Mouse (Mus musculus) kidney, embryonic 14.5 days (tissue): ENCODE data around the gene Neurog3. TPM values are rescaled to one million over a fixed set of nuclear protein-coding genes. Genes with fewer than 3 reads are reported as not detected.

Source experiments
- ATAC-seq: fragments of 200-750 bp; cut with Nextera tagmentation; 2 replicates; pipeline ENCODE4 v1.8.0; 2017; ENCODE audit warnings: moderate number of reproducible peaks, mild to moderate bottlenecking, moderate TSS enrichment, moderate library complexity; ENCODE audit not compliant: low FRiP score, low TSS enrichment
- H3K27ac ChIP-seq: fragments of 300-500 bp; sonication (generic); 2 replicates; pipeline ENCODE4 v1.5.1; 2014; ENCODE audit warnings: low read depth, mild to moderate bottlenecking, low read length, moderate library complexity, mixed read lengths
- H3K27me3 ChIP-seq: fragments of 300-500 bp; sonication (generic); 2 replicates; pipeline ENCODE4 v1.6.1; 2014; ENCODE audit warnings: mild to moderate bottlenecking, low read length; ENCODE audit not compliant: control insufficient read depth, insufficient read depth
- H3K36me3 ChIP-seq: fragments of 300-500 bp; sonication (generic); 2 replicates; pipeline ENCODE4 v1.6.1; 2014; ENCODE audit warnings: low read length, mixed read lengths; ENCODE audit not compliant: control insufficient read depth, insufficient read depth
- H3K4me1 ChIP-seq: fragments of 300-500 bp; sonication (generic); 2 replicates; pipeline ENCODE4 v1.6.1; 2014; ENCODE audit warnings: low read length, mixed read lengths; ENCODE audit not compliant: control insufficient read depth, insufficient read depth
- H3K4me2 ChIP-seq: fragments of 300-500 bp; sonication (generic); replicated peaks from 2 replicates; pipeline ENCODE4 v1.6.1; 2014; ENCODE audit warnings: low read depth, mild to moderate bottlenecking, low read length
- H3K4me3 ChIP-seq: fragments of 300-500 bp; sonication (generic); 2 replicates; pipeline ENCODE4 v1.5.1; 2014; ENCODE audit warnings: mild to moderate bottlenecking, low read length
- H3K9ac ChIP-seq: fragments of 300-500 bp; sonication (generic); 2 replicates; pipeline ENCODE4 v1.6.1; 2014; ENCODE audit warnings: low read depth, mild to moderate bottlenecking, low read length, moderate library complexity
- H3K9me3 ChIP-seq: fragments of 300-500 bp; sonication (generic); 2 replicates; pipeline ENCODE4 v1.6.1; 2016; ENCODE audit warnings: low read length; ENCODE audit not compliant: control insufficient read depth
- WGBS: fragments of 180-500 bp; shearing (Covaris S2); extraction: QIAGEN DNeasy Blood & Tissue Kit; methylation state at CpG from one replicate; pipeline ENCODE4 v1.1.7; 2014; 5-methylcytosine and 5-hydroxymethylcytosine counted together
- polyA plus RNA-seq: library from polyadenylated mRNA; unstranded; fragments of >200 nt; fragmentation: Nextera tagmentation; extraction: Ambion mirVana; gene quantifications from 2 replicates; pipeline ENCODE4 v1.2.1, GENCODE M21; 2014

Gene Neurog3
- polyA plus RNA-seq, 1 experiment from 2014 or later = not detected

DNA sequence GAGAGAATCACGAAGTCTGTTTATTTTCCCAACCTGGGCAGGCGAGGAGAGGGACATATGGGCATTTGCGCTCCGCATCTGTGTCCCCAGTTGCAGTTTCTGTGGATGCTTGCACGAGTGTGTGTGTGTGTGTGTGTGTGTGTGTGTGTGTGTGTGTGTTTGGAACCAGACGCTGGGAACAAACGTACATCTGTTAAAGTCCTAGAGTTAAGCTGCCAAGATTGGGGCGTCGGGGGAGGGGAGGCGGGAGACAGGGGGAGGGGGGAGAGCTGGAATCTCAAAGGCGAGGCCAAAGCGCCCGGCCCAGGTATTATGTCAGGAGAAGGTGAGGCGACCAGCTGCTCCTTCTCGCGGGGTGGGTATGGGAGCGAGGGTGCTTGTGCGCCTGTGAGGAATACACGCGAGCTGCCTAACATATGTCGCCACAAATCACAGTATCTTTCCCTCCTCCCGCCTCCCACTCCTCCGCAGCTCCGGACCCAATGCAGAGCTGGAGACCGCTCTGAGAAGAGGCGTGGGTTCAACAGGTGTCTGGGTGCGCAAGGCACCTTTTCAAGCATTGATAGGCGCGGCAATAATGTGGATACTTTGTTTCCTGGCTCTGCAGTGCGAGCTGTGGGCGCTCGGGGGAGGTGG lies 4.5 kb upstream of the Neurog3 start:
- Histone ChIP-seq H3K9ac (no peak overlapping the region), H3K4me3 (no peak overlapping the region), H3K9me3 (no peaks in the 10 kb centered on the region), H3K36me3 (no peaks in the 10 kb centered on the region), H3K27ac (no peak overlapping the region), H3K4me1 (0 out of 2 replicates have a peak, but pooled peaks cover 4% of the 10 kb centered on the region), H3K4me2 (no peak overlapping the region), H3K27me3 (peaks cover 71% of the 10 kb centered on the region)
- 1% methylated on average over 31 of the region's 32 CpGs for WGBS
- no peak for ATAC-seq

DNA sequence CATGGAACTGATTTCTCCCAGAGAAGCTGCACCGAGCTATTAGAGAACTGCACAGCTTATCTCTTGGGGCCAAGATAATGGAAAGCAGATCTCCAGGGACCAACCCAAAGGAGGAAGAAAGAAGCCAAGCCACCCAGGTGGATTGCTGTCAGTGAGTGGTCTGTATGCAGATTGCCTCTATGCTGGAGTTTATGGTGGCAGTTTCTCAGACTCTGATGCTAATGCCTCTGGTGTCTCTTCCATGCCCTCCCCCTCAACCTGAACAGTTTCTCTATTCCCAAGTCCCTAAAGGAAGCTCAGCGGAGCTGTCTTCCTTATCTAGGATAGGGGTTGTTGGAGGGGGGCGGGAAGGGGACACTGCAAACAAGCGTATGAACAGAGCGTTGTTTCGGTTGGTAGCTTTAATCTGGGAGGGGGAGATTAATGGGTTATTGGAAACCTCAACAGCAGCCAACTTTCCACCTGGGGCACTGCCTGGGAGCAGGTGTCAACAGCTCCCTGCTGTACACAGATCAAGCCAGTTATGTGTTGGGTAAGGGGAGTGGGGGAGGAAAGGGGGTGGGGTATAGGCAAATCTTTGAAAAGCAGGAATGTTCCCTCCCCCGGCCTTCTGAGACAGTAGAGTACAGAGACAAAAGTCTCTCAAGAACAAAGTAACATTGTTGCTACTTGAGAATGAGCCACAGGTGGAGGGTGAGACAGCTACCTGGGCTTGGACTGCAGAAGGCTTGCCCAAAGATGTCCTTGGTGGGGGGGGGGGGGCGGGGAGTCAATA lies 3.0 kb downstream of the Neurog3 start:
- no peaks in the 10 kb centered on the region for H3K9me3 ChIP-seq
- H3K4me2 ChIP-seq = no peak overlapping the region
- ATAC-seq = no peak
- H3K4me3 ChIP-seq = no peak overlapping the region
- H3K4me1 ChIP-seq = 0 out of 2 replicates have a peak, but pooled peaks cover 4% of the 10 kb centered on the region
- no peak overlapping the region for H3K9ac ChIP-seq
- WGBS = 4% methylated on average over 8 of the region's 8 CpGs
- peaks cover 70% of the 10 kb centered on the region for H3K27me3 ChIP-seq
- H3K36me3 ChIP-seq = no peaks in the 10 kb centered on the region
- no peak overlapping the region for H3K27ac ChIP-seq

DNA sequence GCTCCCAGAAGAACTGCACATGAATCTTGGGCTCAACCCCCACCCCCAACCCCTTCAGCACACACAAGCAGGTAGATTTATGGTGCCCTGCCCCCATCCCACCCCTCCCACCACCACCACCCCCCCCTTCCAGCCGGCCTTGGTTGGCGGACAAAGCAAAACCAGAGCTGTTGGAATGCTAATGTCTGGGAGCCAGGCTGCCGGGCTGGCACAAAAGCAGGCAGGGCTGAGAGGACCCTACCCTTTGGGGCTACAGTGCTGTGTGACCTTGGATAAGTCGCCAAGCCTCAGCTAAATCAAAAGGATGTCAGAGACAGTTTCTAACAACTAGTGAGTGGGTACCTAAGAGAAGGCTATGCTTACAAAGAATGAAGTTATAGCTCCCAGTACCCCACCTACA lies 4.3 kb downstream of the Neurog3 start:
- no peak overlapping the region for H3K9ac ChIP-seq
- H3K4me3 ChIP-seq = no peak overlapping the region
- WGBS = 5% methylated on average over 4 of the region's 4 CpGs
- H3K4me2 ChIP-seq = no peak overlapping the region
- peaks cover 58% of the 10 kb centered on the region for H3K27me3 ChIP-seq
- no peaks in the 10 kb centered on the region for H3K9me3 ChIP-seq
- H3K36me3 ChIP-seq = no peaks in the 10 kb centered on the region
- no peak overlapping the region for H3K27ac ChIP-seq
- H3K4me1 ChIP-seq = 0 out of 2 replicates have a peak, but pooled peaks cover 4% of the 10 kb centered on the region
- ATAC-seq = no peak

DNA sequence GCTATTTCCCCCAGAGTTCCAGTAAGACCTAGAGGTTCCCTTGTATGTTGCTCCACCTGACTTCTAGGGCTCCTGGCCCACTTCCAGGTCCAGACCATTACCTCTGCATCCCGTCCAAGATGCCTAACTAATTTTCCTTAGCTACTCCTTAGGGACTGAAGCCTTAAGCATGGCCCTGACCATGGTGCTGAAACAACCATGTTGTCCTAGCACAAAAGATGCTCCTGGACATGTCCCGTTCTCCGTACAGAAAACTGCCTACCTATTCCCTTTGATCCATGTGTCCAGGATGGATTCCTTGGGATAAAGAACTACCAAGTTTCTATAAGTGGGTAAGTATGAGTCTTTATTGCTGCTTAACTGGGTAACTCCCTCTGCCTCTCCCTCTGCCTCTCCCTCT lies 5.2 kb downstream of the Neurog3 start:
- Histone ChIP-seq H3K4me3 (no peak overlapping the region), H3K4me2 (no peak overlapping the region), H3K9me3 (no peaks in the 10 kb centered on the region), H3K27ac (no peak overlapping the region), H3K36me3 (no peaks in the 10 kb centered on the region), H3K9ac (no peak overlapping the region), H3K27me3 (peaks cover 49% of the 10 kb centered on the region), H3K4me1 (no peaks in the 10 kb centered on the region)
- 17% methylated on average over 3 of the region's 3 CpGs for WGBS
- no peak for ATAC-seq

DNA sequence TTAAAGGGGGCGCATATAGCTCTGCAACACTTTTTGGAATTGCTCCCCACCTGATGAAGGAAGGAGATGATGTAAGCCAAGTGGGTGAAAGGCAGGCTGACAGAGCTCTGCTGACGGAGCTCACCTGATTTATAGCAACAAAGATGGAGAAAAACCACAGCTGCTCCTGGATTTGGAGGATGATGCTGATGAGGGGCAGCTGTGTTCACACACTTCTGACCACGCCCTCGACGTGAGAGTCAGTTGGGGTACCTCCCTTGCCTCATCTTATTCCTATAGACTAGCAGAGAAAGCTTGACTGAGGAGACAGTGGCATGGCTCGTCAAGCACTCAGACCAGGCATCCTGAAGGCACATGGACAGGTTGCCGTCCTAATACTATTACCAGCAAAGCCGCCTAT lies 10.9 kb downstream of the Neurog3 start, which contains the start of gene Fam241b:
Fam241b (minus strand) TSS at position 101 of the 400 bp plus-strand sequence.
- no peak for ATAC-seq
- H3K9ac ChIP-seq = no peak within 1 kb of the TSS
- no peak within 1 kb of the TSS for H3K27ac ChIP-seq
- no peaks in the 10 kb centered on the region for H3K27me3 ChIP-seq
- no peak within 1 kb of the TSS for H3K4me3 ChIP-seq
- no peak within 1 kb of the TSS for H3K4me2 ChIP-seq
- no peaks in the 10 kb centered on the region for H3K36me3 ChIP-seq
- H3K4me1 ChIP-seq = no peaks in the 10 kb centered on the region
- no peaks in the 10 kb centered on the region for H3K9me3 ChIP-seq
- 54% methylated on average over 8 of the region's 8 CpGs for WGBS

DNA sequence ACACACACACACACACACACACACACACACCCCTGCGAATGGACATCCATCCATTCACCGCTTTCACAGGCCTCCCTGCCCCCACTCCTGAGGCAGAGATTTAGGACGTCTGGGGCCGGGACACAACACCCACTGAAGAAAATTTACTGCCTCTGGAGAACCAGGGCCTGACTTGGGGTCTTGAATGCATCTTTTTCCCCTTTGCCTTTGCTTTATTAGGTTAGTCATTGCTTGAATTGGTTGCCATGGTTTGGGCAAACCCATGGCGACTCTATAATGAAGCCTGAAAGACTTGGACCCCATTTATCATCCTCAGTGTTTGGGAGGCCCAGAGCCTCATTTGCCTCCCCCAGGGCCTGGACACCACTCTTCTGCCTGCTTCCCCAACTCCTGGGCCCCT lies 13.1 kb downstream of the Neurog3 start:
- Histone ChIP-seq H3K27me3 (peaks cover 7% of the 10 kb centered on the region; the same call in 1 of the 2 replicates), H3K9me3 (no peaks in the 10 kb centered on the region)
- 43% methylated on average over 5 of the region's 5 CpGs for WGBS

DNA sequence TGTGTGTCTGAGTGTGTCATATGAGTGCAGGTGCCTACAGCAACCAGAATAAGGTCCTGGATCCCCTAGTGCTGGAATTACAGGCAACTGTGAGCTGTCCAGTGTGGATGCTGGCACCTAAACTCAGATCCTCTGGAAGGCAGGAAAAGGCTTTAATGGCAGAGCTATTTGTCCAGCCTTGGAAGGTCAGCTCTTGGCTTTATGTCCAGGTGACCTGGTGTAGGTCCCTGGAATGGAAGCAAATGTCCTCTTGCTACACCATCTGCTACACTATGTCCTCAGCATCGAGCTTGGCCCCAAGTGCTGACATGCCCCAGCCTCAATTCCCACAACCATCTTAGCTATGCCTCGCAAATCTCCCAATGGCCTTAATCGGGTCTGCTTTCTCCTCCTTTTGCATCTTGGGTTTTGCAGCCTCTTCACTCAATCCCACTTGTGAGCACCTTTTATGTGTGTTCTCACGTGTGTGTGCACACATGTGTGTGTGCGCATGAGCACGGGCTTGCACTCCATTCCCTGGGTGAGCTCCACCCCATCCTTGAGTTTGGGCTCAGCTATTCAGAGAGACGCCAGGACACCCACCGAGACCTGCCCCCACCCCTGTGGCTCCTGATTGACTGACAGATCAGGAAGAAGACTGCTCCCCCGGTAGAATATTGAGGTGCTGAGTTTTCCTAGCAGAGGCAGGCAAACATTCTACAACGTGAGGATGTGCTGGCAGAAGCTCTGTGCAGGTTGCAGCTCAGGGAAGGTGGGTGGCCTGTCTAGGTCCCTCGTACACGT lies 14.8 kb downstream of the Neurog3 start:
- Histone ChIP-seq H3K4me3 (no peak overlapping the region), H3K27ac (no peak overlapping the region), H3K36me3 (no peaks in the 10 kb centered on the region), H3K4me1 (no peaks in the 10 kb centered on the region), H3K9ac (no peak overlapping the region), H3K27me3 (peaks cover 7% of the 10 kb centered on the region; the same call in 1 of the 2 replicates), H3K4me2 (no peak overlapping the region), H3K9me3 (no peaks in the 10 kb centered on the region)
- no peak for ATAC-seq
- WGBS = 64% methylated on average over 12 of the region's 12 CpGs

More for the DNA sequence above, 13.1 kb downstream of the Neurog3 start:
- Histone ChIP-seq H3K36me3 (no peaks in the 10 kb centered on the region), H3K4me2 (no peak overlapping the region), H3K4me3 (no peak overlapping the region), H3K9ac (no peak overlapping the region), H3K4me1 (no peaks in the 10 kb centered on the region), H3K27ac (no peak overlapping the region)
- ATAC-seq = no peak

DNA sequence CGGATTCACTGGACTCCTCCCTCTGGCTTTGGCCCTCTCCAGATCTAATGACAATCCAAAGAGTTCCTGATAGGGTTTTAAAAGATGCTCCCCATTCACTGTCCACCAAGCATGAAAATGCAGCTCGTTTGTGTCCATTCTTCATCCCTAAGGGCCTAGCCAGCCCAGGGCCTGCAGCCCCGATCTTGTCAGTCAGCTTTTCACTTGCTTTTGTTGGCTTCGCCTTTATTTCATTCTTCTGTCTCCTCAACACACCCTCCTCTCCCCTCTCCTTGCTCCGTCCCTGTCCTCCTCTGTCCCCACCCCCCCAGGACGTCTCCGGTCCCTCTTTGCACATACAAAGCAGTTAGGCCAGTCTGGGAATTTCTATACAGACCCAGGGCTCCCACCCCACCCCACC lies 17.0 kb downstream of the Neurog3 start:
- Histone ChIP-seq H3K4me3 (no peak overlapping the region), H3K4me1 (no peaks in the 10 kb centered on the region), H3K27ac (no peak overlapping the region), H3K4me2 (no peak overlapping the region), H3K9ac (no peak overlapping the region), H3K36me3 (no peaks in the 10 kb centered on the region), H3K27me3 (peaks cover 7% of the 10 kb centered on the region; the same call in 1 of the 2 replicates), H3K9me3 (no peaks in the 10 kb centered on the region)
- WGBS = 70% methylated on average over 7 of the region's 7 CpGs
- no peak for ATAC-seq
